Comparison of ENCODE assay signal across 14 mouse cellular contexts in genomic region chr4:116987122-116987456, GRCm38 (mm10). TPM values are rescaled to one million over a fixed set of nuclear protein-coding genes. Genes with fewer than 3 reads are reported as not detected.
DNase-seq lines count a peak whose midpoint lies in the region; ATAC-seq and TF ChIP-seq lines count a peak whose summit lies in the region.
"Had no signal": no experiment of that assay in that cellular context is flagged by ENCODE, and none has a peak within 500 bp of the region (broad histone marks: within the 10 kb centered on the region; RNA-seq: fewer than 3 reads in every experiment).

No protein-coding gene starts in this region.

- 0 out of 2 replicates have a peak, but pooled peaks have one; percentile 1 for ATAC-seq in forebrain, embryonic 16.5 days
- ATAC-seq in forebrain, postnatal 0 days: no peak
- ATAC-seq in limb, embryonic 11.5 days (ENCODE audit: insufficient number of reproducible peaks, low FRiP score, low TSS enrichment, low read depth): 0 out of 2 replicates have a peak, but pooled peaks have one; percentile 14
- peak; percentile 4; the same call in 1 of the 2 replicates for ATAC-seq in erythroid progenitor cell, adult 5-6 weeks (replicated peaks; ENCODE audit: low FRiP score, poor library complexity, severe bottlenecking)
- ATAC-seq in granulocyte monocyte progenitor cell, adult 5-6 weeks (replicated peaks; ENCODE audit: poor library complexity, severe bottlenecking): no peak

- peaks cover 8% of the 10 kb centered on the region for H3K36me3 ChIP-seq in forebrain, embryonic 16.5 days (ENCODE audit: control insufficient read depth, insufficient read depth)
- peaks cover 49% of the 10 kb centered on the region for H3K36me3 ChIP-seq in forebrain, postnatal 0 days (ENCODE audit: insufficient read depth)
- peaks cover 3% of the 10 kb centered on the region for H3K36me3 ChIP-seq in limb, embryonic 11.5 days (ENCODE audit: control insufficient read depth, insufficient read depth, low read length)
- peaks cover 23% of the 10 kb centered on the region for H3K36me3 ChIP-seq in limb, embryonic 10.5 days
- H3K36me3 ChIP-seq in E14TG2a.4 (ENCODE audit: insufficient read depth, low read length): peaks cover 36% of the 10 kb centered on the region

- H3K27me3 ChIP-seq in forebrain, embryonic 16.5 days (replicated peaks; ENCODE audit: control insufficient read depth, insufficient read depth, low read length): no peaks in the 10 kb centered on the region
- no peaks in the 10 kb centered on the region for H3K27me3 ChIP-seq in forebrain, postnatal 0 days (ENCODE audit: insufficient read depth, low read length)
- H3K27me3 ChIP-seq in limb, embryonic 11.5 days (ENCODE audit: control insufficient read depth, insufficient read depth, low read length): no peaks in the 10 kb centered on the region
- no peaks in the 10 kb centered on the region for H3K27me3 ChIP-seq in limb, embryonic 10.5 days (ENCODE audit: low read depth, poor library complexity, severe bottlenecking)
- no peaks in the 10 kb centered on the region for H3K27me3 ChIP-seq in E14TG2a.4 (ENCODE audit: insufficient read depth, low read length)
- H3K27me3 ChIP-seq: embryonic facial prominence, embryonic 15.5 days; hindbrain, embryonic 13.5 days; liver, embryonic 13.5 days had no signal

- H3K27ac ChIP-seq in forebrain, embryonic 16.5 days (ENCODE audit: low read length): no peak overlapping the region
- H3K27ac ChIP-seq in forebrain, postnatal 0 days (ENCODE audit: low read depth, low read length): no peak overlapping the region
- H3K27ac ChIP-seq in limb, embryonic 11.5 days (replicated peaks; ENCODE audit: low read depth, low read length): no peak overlapping the region
- H3K27ac ChIP-seq in limb, embryonic 10.5 days: no peak overlapping the region
- H3K27ac ChIP-seq: embryonic facial prominence, embryonic 10.5 days; embryonic facial prominence, embryonic 15.5 days; kidney, postnatal 0 days; liver, embryonic 13.5 days; midbrain, embryonic 10.5 days had no signal

- H3K9ac ChIP-seq in forebrain, embryonic 16.5 days (replicated peaks; ENCODE audit: low read depth, low read length): no peak overlapping the region
- no peak overlapping the region for H3K9ac ChIP-seq in forebrain, postnatal 0 days
- H3K9ac ChIP-seq in limb, embryonic 11.5 days (ENCODE audit: low read length): no peak overlapping the region
- H3K9ac ChIP-seq: embryonic facial prominence, embryonic 15.5 days; hindbrain, embryonic 13.5 days; liver, embryonic 13.5 days had no signal

- WGBS in forebrain, embryonic 16.5 days: 57% methylated on average over 5 of the region's 5 CpGs
- WGBS in forebrain, postnatal 0 days: 60% methylated on average over 5 of the region's 5 CpGs
- WGBS in limb, embryonic 11.5 days: 73% methylated on average over 5 of the region's 5 CpGs
- WGBS in limb, embryonic 10.5 days: 79% methylated on average over 5 of the region's 5 CpGs

- H3K4me2 ChIP-seq in forebrain, embryonic 16.5 days (ENCODE audit: low read length): no peak overlapping the region
- no peak overlapping the region for H3K4me2 ChIP-seq in forebrain, postnatal 0 days (ENCODE audit: low read depth)
- no peak overlapping the region for H3K4me2 ChIP-seq in limb, embryonic 11.5 days (ENCODE audit: low read depth, severe bottlenecking)
- H3K4me2 ChIP-seq: embryonic facial prominence, embryonic 15.5 days; heart, embryonic 11.5 days; hindbrain, embryonic 13.5 days; liver, embryonic 13.5 days had no signal

- no peak for TF ChIP-seq CTCF in forebrain, postnatal 0 days (IDR thresholded peaks at IDR 0.05; ENCODE audit: low read depth)
- no peak for TF ChIP-seq CTCF in E14TG2a.4 (conservative IDR thresholded peaks at IDR 0.05; ENCODE audit: low read length)

- 0 out of 2 replicates have a peak, but pooled peaks cover 5% of the 10 kb centered on the region for H3K4me1 ChIP-seq in forebrain, embryonic 16.5 days (replicated peaks; ENCODE audit: control insufficient read depth, insufficient read depth, low read length)
- no peaks in the 10 kb centered on the region for H3K4me1 ChIP-seq in forebrain, postnatal 0 days (ENCODE audit: insufficient read depth)
- H3K4me1 ChIP-seq in limb, embryonic 11.5 days (ENCODE audit: control insufficient read depth, insufficient read depth, low read length): no peaks in the 10 kb centered on the region
- no peaks in the 10 kb centered on the region for H3K4me1 ChIP-seq in limb, embryonic 10.5 days
- H3K4me1 ChIP-seq in E14TG2a.4 (replicated peaks; ENCODE audit: low read depth, low read length): peaks cover 52% of the 10 kb centered on the region
- H3K4me1 ChIP-seq: embryonic facial prominence, embryonic 10.5 days; hindbrain, embryonic 13.5 days; midbrain, embryonic 10.5 days had no signal

- H3K4me3 ChIP-seq in forebrain, embryonic 16.5 days (replicated peaks; ENCODE audit: low read length): no peak overlapping the region
- H3K4me3 ChIP-seq in forebrain, postnatal 0 days (ENCODE audit: low read depth, low read length): no peak overlapping the region
- no peak overlapping the region for H3K4me3 ChIP-seq in limb, embryonic 11.5 days (ENCODE audit: low read depth, low read length)
- H3K4me3 ChIP-seq in limb, embryonic 10.5 days: no peak overlapping the region
- peak overlapping the region; percentile 62 for H3K4me3 ChIP-seq in E14TG2a.4 (replicated peaks; ENCODE audit: low read length)
- H3K4me3 ChIP-seq: embryonic facial prominence, embryonic 10.5 days; embryonic facial prominence, embryonic 15.5 days; hindbrain, embryonic 13.5 days; liver, embryonic 13.5 days; midbrain, embryonic 10.5 days had no signal

- no peak for DNase-seq in forebrain, postnatal 0 days
- DNase-seq in limb, embryonic 11.5 days (ENCODE audit: low spot score): no peak
- no peak for DNase-seq in limb, embryonic 10.5 days (ENCODE audit: low spot score)

- H3K9me3 ChIP-seq in forebrain, embryonic 16.5 days (ENCODE audit: control insufficient read depth, low read length): no peaks in the 10 kb centered on the region
- no peaks in the 10 kb centered on the region for H3K9me3 ChIP-seq in forebrain, postnatal 0 days (ENCODE audit: low read length)
- H3K9me3 ChIP-seq in limb, embryonic 11.5 days (ENCODE audit: control insufficient read depth, low read length): no peaks in the 10 kb centered on the region
- no peaks in the 10 kb centered on the region for H3K9me3 ChIP-seq in limb, embryonic 10.5 days (replicated peaks)
- no peaks in the 10 kb centered on the region for H3K9me3 ChIP-seq in E14TG2a.4 (ENCODE audit: low read length)
- H3K9me3 ChIP-seq: embryonic facial prominence, embryonic 10.5 days; embryonic facial prominence, embryonic 15.5 days; hindbrain, embryonic 13.5 days; liver, embryonic 13.5 days; midbrain, embryonic 10.5 days had no signal

RNA-seq across cellular contexts. Expression of gene Urod, which starts 7.1 kb away (rescaled TPM):
- polyA plus RNA-seq in forebrain, embryonic 16.5 days (2015; fragmentation: Nextera tagmentation; extraction: Ambion mirVana): 59.1 and 63.4 TPM in 2 replicates
- total RNA-seq in forebrain, postnatal 0 days (2014; rRNA removed): 33.1 and 33.4 TPM in 2 replicates
- polyA plus RNA-seq in forebrain, postnatal 0 days (2015; fragmentation: Nextera tagmentation; extraction: Ambion mirVana): 43.3 and 44.1 TPM in 2 replicates
- 121 and 129 TPM in 2 replicates for polyA plus RNA-seq in limb, embryonic 11.5 days (2014; fragmentation: Nextera tagmentation; extraction: Ambion mirVana)
- 121 and 129 TPM in 2 replicates for polyA plus RNA-seq in limb, embryonic 10.5 days (2016; fragmentation: Nextera tagmentation; extraction: Ambion mirVana)
- total RNA-seq in erythroid progenitor cell, adult 5-6 weeks (2015; ENCODE audit: low replicate concordance): 568 and 832 TPM in 2 replicates
- 532 and 823 TPM in 2 replicates for total RNA-seq in erythroid progenitor cell, adult 5-6 weeks (2017; ENCODE audit: low replicate concordance)
- 47.7 and 89.1 TPM in 2 replicates for total RNA-seq in granulocyte monocyte progenitor cell, adult 5-6 weeks (2014; fragmentation: Nextera tagmentation)
- 40.2 and 57.8 TPM in 2 replicates for total RNA-seq in granulocyte monocyte progenitor cell, adult 5-6 weeks (2017)

RNA-seq across cellular contexts. Expression of gene Hectd3, which starts 8.0 kb away (rescaled TPM):
- polyA plus RNA-seq in forebrain, embryonic 16.5 days (2015; fragmentation: Nextera tagmentation; extraction: Ambion mirVana): 27.4 and 27.7 TPM in 2 replicates
- 45.4 and 53.2 TPM in 2 replicates for total RNA-seq in forebrain, postnatal 0 days (2014; rRNA removed)
- 19.6 and 22.9 TPM in 2 replicates for polyA plus RNA-seq in forebrain, postnatal 0 days (2015; fragmentation: Nextera tagmentation; extraction: Ambion mirVana)
- polyA plus RNA-seq in limb, embryonic 11.5 days (2014; fragmentation: Nextera tagmentation; extraction: Ambion mirVana): 6.7 and 9.9 TPM in 2 replicates
- polyA plus RNA-seq in limb, embryonic 10.5 days (2016; fragmentation: Nextera tagmentation; extraction: Ambion mirVana): 7.9 and 9.6 TPM in 2 replicates
- 9.0 and 9.2 TPM in 2 replicates for total RNA-seq in erythroid progenitor cell, adult 5-6 weeks (2015; ENCODE audit: low replicate concordance)
- 20.5 and 23.7 TPM in 2 replicates for total RNA-seq in erythroid progenitor cell, adult 5-6 weeks (2017; ENCODE audit: low replicate concordance)
- total RNA-seq in granulocyte monocyte progenitor cell, adult 5-6 weeks (2014; fragmentation: Nextera tagmentation): 8.5 and 9.2 TPM in 2 replicates
- 14.7 and 15.3 TPM in 2 replicates for total RNA-seq in granulocyte monocyte progenitor cell, adult 5-6 weeks (2017)

RNA-seq across cellular contexts. Expression of gene Eif2b3, which starts 32.1 kb away (rescaled TPM):
- 42.1 and 42.2 TPM in 2 replicates for polyA plus RNA-seq in forebrain, embryonic 16.5 days (2015; fragmentation: Nextera tagmentation; extraction: Ambion mirVana)
- 21.8 and 24.7 TPM in 2 replicates for total RNA-seq in forebrain, postnatal 0 days (2014; rRNA removed)
- 54.1 and 59.9 TPM in 2 replicates for polyA plus RNA-seq in forebrain, postnatal 0 days (2015; fragmentation: Nextera tagmentation; extraction: Ambion mirVana)
- polyA plus RNA-seq in limb, embryonic 11.5 days (2014; fragmentation: Nextera tagmentation; extraction: Ambion mirVana): 53.5 and 57.2 TPM in 2 replicates
- polyA plus RNA-seq in limb, embryonic 10.5 days (2016; fragmentation: Nextera tagmentation; extraction: Ambion mirVana): 63.3 and 74.0 TPM in 2 replicates
- total RNA-seq in erythroid progenitor cell, adult 5-6 weeks (2015; ENCODE audit: low replicate concordance): 5.0 and 7.9 TPM in 2 replicates
- 7.8 and 9.6 TPM in 2 replicates for total RNA-seq in erythroid progenitor cell, adult 5-6 weeks (2017; ENCODE audit: low replicate concordance)
- 13.1 and 31.2 TPM in 2 replicates for total RNA-seq in granulocyte monocyte progenitor cell, adult 5-6 weeks (2014; fragmentation: Nextera tagmentation)
- total RNA-seq in granulocyte monocyte progenitor cell, adult 5-6 weeks (2017): 39.7 and 41.3 TPM in 2 replicates

Comparison
In these comparisons a context has a peak if more than half of its experiments do, and no peak if none do; other contexts are left out.
1. ATAC-seq: peak in forebrain, embryonic 16.5 days (single experiment), limb, embryonic 11.5 days (single experiment) and erythroid progenitor cell, adult 5-6 weeks (single experiment); none in forebrain, postnatal 0 days (single experiment) and granulocyte monocyte progenitor cell, adult 5-6 weeks (single experiment).